Mouse (Mus musculus) heart, embryonic 14.5 days (tissue): Measurements from ENCODE around the gene Rab3il1. TPM values are rescaled to one million over a fixed set of nuclear protein-coding genes. Genes with fewer than 3 reads are reported as not detected.

Source experiments
- ATAC-seq: fragments of 200-750 bp; cut with Nextera tagmentation; 2 replicates; pipeline ENCODE4 v1.8.0; 2017; ENCODE audit warnings: low read depth, moderate TSS enrichment; ENCODE audit not compliant: insufficient number of reproducible peaks, insufficient read depth, low FRiP score
- H3K27ac ChIP-seq, 2 experiments: fragments of 200-500 bp in 1 of 2; fragments of 300-500 bp in 1 of 2; sonication (generic) in 1 of 2; replicated peaks in 1 of 2; 2 replicates each; pipeline ENCODE4 v1.5.1; 2012 to 2014; ENCODE audit warnings: low read depth in 2 of 2, low read length in 2 of 2, control low read depth in 1 of 2, mild to moderate bottlenecking in 1 of 2, mixed read lengths in 1 of 2; ENCODE audit not compliant: control insufficient read depth in 1 of 2, insufficient read depth in 1 of 2
- H3K27me3 ChIP-seq: fragments of 300-500 bp; sonication (generic); 2 replicates; pipeline ENCODE4 v1.6.1; 2014; ENCODE audit warnings: mild to moderate bottlenecking, low read length, control low read depth; ENCODE audit not compliant: control insufficient read depth, insufficient read depth
- H3K36me3 ChIP-seq: fragments of 300-500 bp; sonication (generic); 2 replicates; pipeline ENCODE4 v1.6.1; 2014; ENCODE audit warnings: mild to moderate bottlenecking, control low read depth, low read length, mixed read lengths; ENCODE audit not compliant: control insufficient read depth, insufficient read depth
- H3K4me1 ChIP-seq, 2 experiments: fragments of 200-500 bp in 1 of 2; fragments of 300-500 bp in 1 of 2; sonication (generic) in 1 of 2; 2 replicates each; pipeline ENCODE4 v1.6.1; 2012 to 2014; ENCODE audit warnings: low read length in 2 of 2, control low read depth in 1 of 2, mixed read lengths in 1 of 2; ENCODE audit not compliant: control insufficient read depth in 2 of 2, insufficient read depth in 2 of 2
- H3K4me2 ChIP-seq: fragments of 300-500 bp; sonication (generic); 2 replicates; pipeline ENCODE4 v1.6.1; 2014; ENCODE audit warnings: mild to moderate bottlenecking, low read length
- H3K4me3 ChIP-seq, 2 experiments: fragments of 200-500 bp in 1 of 2; fragments of 300-500 bp in 1 of 2; sonication (generic) in 1 of 2; 2 replicates each; pipeline ENCODE4 v1.5.1; 2012 to 2014; ENCODE audit warnings: low read length in 2 of 2, mild to moderate bottlenecking in 2 of 2, control low read depth in 1 of 2, low read depth in 1 of 2, moderate library complexity in 1 of 2; ENCODE audit not compliant: control insufficient read depth in 1 of 2, insufficient read depth in 1 of 2
- H3K9ac ChIP-seq: fragments of 300-500 bp; sonication (generic); 2 replicates; pipeline ENCODE4 v1.6.1; 2014; ENCODE audit warnings: mild to moderate bottlenecking, low read length
- H3K9me3 ChIP-seq: fragments of 300-500 bp; sonication (generic); 2 replicates; pipeline ENCODE4 v1.6.1; 2016; ENCODE audit warnings: low read length, control low read depth; ENCODE audit not compliant: control insufficient read depth
- WGBS: fragments of 180-500 bp; shearing (Covaris S2); extraction: QIAGEN DNeasy Blood & Tissue Kit; methylation state at CpG from one replicate; pipeline ENCODE4 v1.1.7; 2014; 5-methylcytosine and 5-hydroxymethylcytosine counted together
- polyA plus RNA-seq: library from polyadenylated mRNA; unstranded; fragments of >200 nt; fragmentation: Nextera tagmentation; extraction: Ambion mirVana; gene quantifications from 2 replicates; pipeline ENCODE4 v1.2.1, GENCODE M21; 2014

Rab3il1 gene
- polyA plus RNA-seq, 1 experiment from 2014 or later, result 27.6 TPM

GRCm38 (mm10) chr19:10054361-10055075 lies 53.0 kb downstream of the Rab3il1 start:
- Histone ChIP-seq H3K27ac (no peak overlapping the region), H3K4me2 (no peak overlapping the region), H3K9me3 (no peaks in the 10 kb centered on the region), H3K27me3 (no peaks in the 10 kb centered on the region), H3K4me1 (peaks cover 2 to 12% of the 10 kb centered on the region in 2 experiments), H3K9ac (no peak overlapping the region), H3K4me3 (no peak overlapping the region), H3K36me3 (peaks cover 81% of the 10 kb centered on the region)
- WGBS, result 84% methylated on average over 6 of the region's 6 CpGs
- no peak for ATAC-seq

GRCm38 (mm10) chr19:10055261-10055660 lies 53.8 kb downstream of the Rab3il1 start:
- Histone ChIP-seq H3K27me3 (no peaks in the 10 kb centered on the region), H3K36me3 (peaks cover 86% of the 10 kb centered on the region), H3K4me2 (no peak overlapping the region), H3K4me3 (no peak overlapping the region), H3K9me3 (no peaks in the 10 kb centered on the region), H3K27ac (no peak overlapping the region), H3K4me1 (peaks cover 0 to 12% of the 10 kb centered on the region in 2 experiments; a peak in 3 of 4 replicates), H3K9ac (no peak overlapping the region)
- 71% methylated on average over 3 of the region's 3 CpGs for WGBS
- ATAC-seq, result 0 out of 2 replicates have a peak, but pooled peaks have one; percentile 1

GRCm38 (mm10) chr19:10055783-10056660 lies 54.6 kb downstream of the Rab3il1 start:
- WGBS, result 86% methylated on average over 21 of the region's 22 CpGs
- Histone ChIP-seq H3K9ac (no peak overlapping the region), H3K4me2 (no peak overlapping the region)

GRCm38 (mm10) chr19:10056686-10057085 lies 55.2 kb downstream of the Rab3il1 start:
- Histone ChIP-seq H3K27ac (no peak overlapping the region), H3K4me1 (peaks cover 0 to 8% of the 10 kb centered on the region in 2 experiments; a peak in 3 of 4 replicates)

More at GRCm38 (mm10) chr19:10055783-10056660, 54.6 kb downstream of the Rab3il1 start:
- Histone ChIP-seq H3K36me3 (peaks cover 90% of the 10 kb centered on the region), H3K4me3 (no peak overlapping the region), H3K27me3 (no peaks in the 10 kb centered on the region), H3K9me3 (no peaks in the 10 kb centered on the region), H3K4me1 (peaks cover 0 to 8% of the 10 kb centered on the region in 2 experiments; a peak in 3 of 4 replicates), H3K27ac (no peak overlapping the region)
- ATAC-seq, result no peak

GRCm38 (mm10) chr19:10057486-10058351 lies 56.2 kb downstream of the Rab3il1 start:
- H3K36me3 ChIP-seq, result peaks cover 95% of the 10 kb centered on the region
- peaks cover 0 to 8% of the 10 kb centered on the region in 2 experiments; a peak in 3 of 4 replicates for H3K4me1 ChIP-seq

More at GRCm38 (mm10) chr19:10056686-10057085, 55.2 kb downstream of the Rab3il1 start:
- WGBS, result 86% methylated on average over 3 of the region's 3 CpGs
- Histone ChIP-seq H3K9ac (no peak overlapping the region), H3K27me3 (no peaks in the 10 kb centered on the region), H3K4me2 (no peak overlapping the region), H3K36me3 (peaks cover 95% of the 10 kb centered on the region), H3K4me3 (no peak overlapping the region), H3K9me3 (no peaks in the 10 kb centered on the region)
- no peak for ATAC-seq

GRCm38 (mm10) chr19:10058352-10058825 lies 56.9 kb downstream of the Rab3il1 start:
- no peaks in the 10 kb centered on the region for H3K27me3 ChIP-seq
- ATAC-seq, result no peak
- WGBS, result 90% methylated on average over 1 of the region's 1 CpGs
- H3K27ac ChIP-seq, result no peak overlapping the region
- H3K9me3 ChIP-seq, result no peaks in the 10 kb centered on the region
- H3K4me1 ChIP-seq, result peaks cover 0 to 8% of the 10 kb centered on the region in 2 experiments; a peak in 3 of 4 replicates
- H3K9ac ChIP-seq, result no peak overlapping the region
- H3K4me3 ChIP-seq, result no peak overlapping the region
- H3K4me2 ChIP-seq, result no peak overlapping the region
- peaks cover 92% of the 10 kb centered on the region for H3K36me3 ChIP-seq

More at GRCm38 (mm10) chr19:10057486-10058351, 56.2 kb downstream of the Rab3il1 start:
- no peaks in the 10 kb centered on the region for H3K9me3 ChIP-seq
- H3K27me3 ChIP-seq, result no peaks in the 10 kb centered on the region
- WGBS, result 60% methylated on average over 11 of the region's 11 CpGs
- H3K9ac ChIP-seq, result no peak overlapping the region
- H3K4me2 ChIP-seq, result no peak overlapping the region
- no peak overlapping the region for H3K4me3 ChIP-seq
- ATAC-seq, result no peak
- no peak overlapping the region for H3K27ac ChIP-seq
